Mouse (Mus musculus): Measurements from ENCODE around the gene Oog1. TPM values are rescaled to one million over a fixed set of nuclear protein-coding genes. Genes with fewer than 3 reads are reported as not detected.
"Not testable (repeated sequence)": the region's sequence is repeated elsewhere in the genome, so short reads cannot be mapped to it uniquely, and the experiment has no call there.

Gene Oog1
- polyA plus RNA-seq (2014; fragmentation: Nextera tagmentation; extraction: Ambion mirVana): not detected in 2 replicates

DNA sequence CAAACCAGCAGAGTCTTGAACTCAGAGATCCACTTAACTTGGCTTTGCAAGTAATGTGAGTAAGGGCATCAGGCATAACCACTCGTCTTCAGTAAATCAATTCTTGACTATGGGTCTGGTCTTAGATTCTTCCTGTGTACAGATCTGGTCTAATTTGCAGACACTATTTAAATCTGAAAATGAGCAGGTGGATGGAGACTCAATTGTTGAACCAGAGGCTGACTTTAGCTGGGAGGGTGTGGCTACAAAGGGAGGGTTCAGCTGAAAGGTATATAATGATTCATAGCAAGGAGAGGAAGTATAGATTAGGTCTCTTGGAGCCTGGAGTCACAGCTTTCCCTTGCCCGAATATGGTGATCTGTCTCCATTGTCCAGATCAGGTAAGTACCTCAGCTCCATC is at the start of gene Oog1:
Gene Oog1 (plus strand): TSS at position 301 of the 400 bp plus-strand sequence.
- WGBS: 50% methylated on average over 1 of the region's 2 CpGs
- not testable (repeated sequence) for H3K27me3 ChIP-seq (ENCODE audit: control insufficient read depth, insufficient read depth, low read length); H3K9me3 ChIP-seq (ENCODE audit: control insufficient read depth, low read length); H3K4me3 ChIP-seq (replicated peaks; ENCODE audit: low read length); H3K36me3 ChIP-seq (replicated peaks; ENCODE audit: control insufficient read depth, insufficient read depth); H3K4me1 ChIP-seq (replicated peaks; ENCODE audit: control insufficient read depth, insufficient read depth, low read length); H3K4me2 ChIP-seq (replicated peaks); DNase-seq (ENCODE audit: low spot score); ATAC-seq (ENCODE audit: low FRiP score); H3K9ac ChIP-seq; H3K27ac ChIP-seq

DNA sequence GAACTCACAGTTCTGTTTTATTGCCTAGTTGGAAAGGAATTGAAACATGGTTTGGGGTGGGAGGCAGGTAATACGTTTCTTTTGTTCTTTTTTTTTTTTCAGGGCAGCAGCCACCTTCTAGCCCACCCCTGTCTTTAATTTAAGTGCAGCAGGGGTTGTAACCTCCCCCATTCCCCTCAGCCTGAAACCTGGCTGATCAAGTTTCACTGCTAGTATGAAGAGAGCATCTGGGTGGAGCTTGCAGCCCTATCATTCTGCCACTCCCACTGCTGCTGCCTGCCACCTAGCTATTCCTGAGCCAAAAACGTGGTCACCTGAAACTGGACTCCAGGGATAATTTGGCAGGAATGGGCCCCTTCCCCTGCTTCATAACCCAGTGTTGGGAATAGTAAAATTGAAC is 1.1 kb upstream of the Oog1 start:
- H3K27me3 ChIP-seq (ENCODE audit: control insufficient read depth, insufficient read depth, low read length); DNase-seq (ENCODE audit: low spot score); H3K9me3 ChIP-seq (ENCODE audit: control insufficient read depth, low read length); ATAC-seq (ENCODE audit: low FRiP score); H3K36me3 ChIP-seq (replicated peaks; ENCODE audit: control insufficient read depth, insufficient read depth); H3K9ac ChIP-seq; H3K27ac ChIP-seq; H3K4me3 ChIP-seq (replicated peaks; ENCODE audit: low read length); H3K4me1 ChIP-seq (replicated peaks; ENCODE audit: control insufficient read depth, insufficient read depth, low read length); H3K4me2 ChIP-seq (replicated peaks): not testable (repeated sequence)
- WGBS: 11% methylated on average over 2 of the region's 2 CpGs

GRCm38 (mm10) chr12:87618569-87618968 is 16.1 kb downstream of the Oog1 start, which contains the start of gene Gm4027:
Gene Gm4027, plus strand, starts transcription at chr12:87618869.
- WGBS: over 99% methylated on average over 4 of the region's 7 CpGs
- H3K36me3 ChIP-seq (replicated peaks; ENCODE audit: control insufficient read depth, insufficient read depth); H3K4me2 ChIP-seq (replicated peaks); H3K4me1 ChIP-seq (replicated peaks; ENCODE audit: control insufficient read depth, insufficient read depth, low read length); H3K9ac ChIP-seq; H3K27ac ChIP-seq; H3K27me3 ChIP-seq (ENCODE audit: control insufficient read depth, insufficient read depth, low read length); H3K4me3 ChIP-seq (replicated peaks; ENCODE audit: low read length); DNase-seq (ENCODE audit: low spot score); ATAC-seq (ENCODE audit: low FRiP score); H3K9me3 ChIP-seq (ENCODE audit: control insufficient read depth, low read length): not testable (repeated sequence)

DNA sequence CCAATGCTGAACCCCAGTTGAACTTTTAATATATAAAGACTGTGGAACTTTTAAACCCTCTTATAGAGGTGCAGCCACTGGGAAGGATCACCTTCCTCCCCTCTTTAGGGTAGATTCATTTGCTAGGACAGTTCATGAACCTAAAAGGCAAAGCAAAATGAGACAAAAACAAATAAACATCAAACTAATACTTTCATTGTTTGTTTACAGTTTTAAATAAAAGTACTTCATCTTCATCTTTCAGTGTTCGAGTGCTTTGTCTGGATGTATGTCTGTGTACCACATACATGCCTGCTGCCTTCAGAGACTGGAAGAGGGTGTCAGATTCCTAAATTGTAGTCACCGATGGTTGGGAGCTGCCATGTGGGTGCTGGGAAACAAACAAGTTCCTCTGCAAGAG is 42.0 kb downstream of the Oog1 start, which contains the start of gene Gm16381:
Gene Gm16381 (minus strand): TSS at position 101 of the 400 bp plus-strand sequence.
- not testable (repeated sequence) for H3K27ac ChIP-seq; DNase-seq (ENCODE audit: low spot score); H3K4me1 ChIP-seq (replicated peaks; ENCODE audit: control insufficient read depth, insufficient read depth, low read length); H3K36me3 ChIP-seq (replicated peaks; ENCODE audit: control insufficient read depth, insufficient read depth); H3K9me3 ChIP-seq (ENCODE audit: control insufficient read depth, low read length); H3K27me3 ChIP-seq (ENCODE audit: control insufficient read depth, insufficient read depth, low read length); ATAC-seq (ENCODE audit: low FRiP score); H3K4me3 ChIP-seq (replicated peaks; ENCODE audit: low read length); H3K4me2 ChIP-seq (replicated peaks); H3K9ac ChIP-seq
- 79% methylated on average over 1 of the region's 2 CpGs for WGBS

GRCm38 (mm10) chr12:87652916-87653703 is 50.6 kb downstream of the Oog1 start:
- WGBS: 73% methylated on average over 2 of the region's 4 CpGs

More at GRCm38 (mm10) chr12:87652916-87653703, 50.6 kb downstream of the Oog1 start:
- not testable (repeated sequence) for H3K9ac ChIP-seq; H3K4me3 ChIP-seq (replicated peaks; ENCODE audit: low read length); H3K4me1 ChIP-seq (replicated peaks; ENCODE audit: control insufficient read depth, insufficient read depth, low read length); H3K27ac ChIP-seq; H3K27me3 ChIP-seq (ENCODE audit: control insufficient read depth, insufficient read depth, low read length); H3K4me2 ChIP-seq (replicated peaks); H3K36me3 ChIP-seq (replicated peaks; ENCODE audit: control insufficient read depth, insufficient read depth); DNase-seq (ENCODE audit: low spot score); ATAC-seq (ENCODE audit: low FRiP score); H3K9me3 ChIP-seq (ENCODE audit: control insufficient read depth, low read length)

Other genes with a start within 250 kb of the Oog1 start
- 72.0 and 72.5 TPM in 2 replicates for gene Sptlc2, start 214.3 kb upstream of the Oog1 start, polyA plus RNA-seq (2014; fragmentation: Nextera tagmentation; extraction: Ambion mirVana)
- gene Slirp, start 158.8 kb upstream of the Oog1 start, polyA plus RNA-seq (2014; fragmentation: Nextera tagmentation; extraction: Ambion mirVana): 195 and 248 TPM in 2 replicates
- gene Alkbh1, start 158.7 kb upstream of the Oog1 start, polyA plus RNA-seq (2014; fragmentation: Nextera tagmentation; extraction: Ambion mirVana): 28.7 and 36.3 TPM in 2 replicates
- gene Snw1, start 130.4 kb upstream of the Oog1 start, polyA plus RNA-seq (2014; fragmentation: Nextera tagmentation; extraction: Ambion mirVana): 101 and 102 TPM in 2 replicates
- not detected in 2 replicates for gene Gm5788, start 108.0 kb upstream of the Oog1 start, polyA plus RNA-seq (2014; fragmentation: Nextera tagmentation; extraction: Ambion mirVana)
- gene Gm8300, start 88.4 kb upstream of the Oog1 start, polyA plus RNA-seq (2014; fragmentation: Nextera tagmentation; extraction: Ambion mirVana): not detected in 2 replicates
- not detected in 2 replicates for gene Gm4027, start 16.2 kb downstream of the Oog1 start, polyA plus RNA-seq (2014; fragmentation: Nextera tagmentation; extraction: Ambion mirVana)
- gene Gm16381, start 41.9 kb downstream of the Oog1 start, polyA plus RNA-seq (2014; fragmentation: Nextera tagmentation; extraction: Ambion mirVana): not detected in 2 replicates
- gene Gm21319, start 173.1 kb downstream of the Oog1 start, polyA plus RNA-seq (2014; fragmentation: Nextera tagmentation; extraction: Ambion mirVana): not detected in 2 replicates
- gene Gm21936, start 192.8 kb downstream of the Oog1 start, polyA plus RNA-seq (2014; fragmentation: Nextera tagmentation; extraction: Ambion mirVana): not detected in 2 replicates
- 0.13 TPM in 1 of 2 replicates, not detected in the other for gene BB287469, start 213.9 kb downstream of the Oog1 start, polyA plus RNA-seq (2014; fragmentation: Nextera tagmentation; extraction: Ambion mirVana)
- not detected in 2 replicates for gene Gm2001, start 239.7 kb downstream of the Oog1 start, polyA plus RNA-seq (2014; fragmentation: Nextera tagmentation; extraction: Ambion mirVana)